Mouse (Mus musculus) heart, embryonic 14.5 days (tissue): ENCODE results near the gene Glp2r. TPM values are rescaled to one million over a fixed set of nuclear protein-coding genes. Genes with fewer than 3 reads are reported as not detected.

Experiments used
- ATAC-seq: fragments of 200-750 bp; cut with Nextera tagmentation; 2 replicates; pipeline ENCODE4 v1.8.0; 2017; ENCODE audit warnings: low read depth, moderate TSS enrichment; ENCODE audit not compliant: insufficient number of reproducible peaks, insufficient read depth, low FRiP score
- H3K27ac ChIP-seq, 2 experiments: fragments of 200-500 bp in 1 of 2; fragments of 300-500 bp in 1 of 2; sonication (generic) in 1 of 2; replicated peaks in 1 of 2; 2 replicates each; pipeline ENCODE4 v1.5.1; 2012 to 2014; ENCODE audit warnings: low read depth in 2 of 2, low read length in 2 of 2, control low read depth in 1 of 2, mild to moderate bottlenecking in 1 of 2, mixed read lengths in 1 of 2; ENCODE audit not compliant: control insufficient read depth in 1 of 2, insufficient read depth in 1 of 2
- H3K27me3 ChIP-seq: fragments of 300-500 bp; sonication (generic); 2 replicates; pipeline ENCODE4 v1.6.1; 2014; ENCODE audit warnings: mild to moderate bottlenecking, low read length, control low read depth; ENCODE audit not compliant: control insufficient read depth, insufficient read depth
- H3K36me3 ChIP-seq: fragments of 300-500 bp; sonication (generic); 2 replicates; pipeline ENCODE4 v1.6.1; 2014; ENCODE audit warnings: mild to moderate bottlenecking, control low read depth, low read length, mixed read lengths; ENCODE audit not compliant: control insufficient read depth, insufficient read depth
- H3K4me1 ChIP-seq, 2 experiments: fragments of 200-500 bp in 1 of 2; fragments of 300-500 bp in 1 of 2; sonication (generic) in 1 of 2; 2 replicates each; pipeline ENCODE4 v1.6.1; 2012 to 2014; ENCODE audit warnings: low read length in 2 of 2, control low read depth in 1 of 2, mixed read lengths in 1 of 2; ENCODE audit not compliant: control insufficient read depth in 2 of 2, insufficient read depth in 2 of 2
- H3K4me2 ChIP-seq: fragments of 300-500 bp; sonication (generic); 2 replicates; pipeline ENCODE4 v1.6.1; 2014; ENCODE audit warnings: mild to moderate bottlenecking, low read length
- H3K4me3 ChIP-seq, 2 experiments: fragments of 200-500 bp in 1 of 2; fragments of 300-500 bp in 1 of 2; sonication (generic) in 1 of 2; 2 replicates each; pipeline ENCODE4 v1.5.1; 2012 to 2014; ENCODE audit warnings: low read length in 2 of 2, mild to moderate bottlenecking in 2 of 2, control low read depth in 1 of 2, low read depth in 1 of 2, moderate library complexity in 1 of 2; ENCODE audit not compliant: control insufficient read depth in 1 of 2, insufficient read depth in 1 of 2
- H3K9ac ChIP-seq: fragments of 300-500 bp; sonication (generic); 2 replicates; pipeline ENCODE4 v1.6.1; 2014; ENCODE audit warnings: mild to moderate bottlenecking, low read length
- H3K9me3 ChIP-seq: fragments of 300-500 bp; sonication (generic); 2 replicates; pipeline ENCODE4 v1.6.1; 2016; ENCODE audit warnings: low read length, control low read depth; ENCODE audit not compliant: control insufficient read depth
- WGBS: fragments of 180-500 bp; shearing (Covaris S2); extraction: QIAGEN DNeasy Blood & Tissue Kit; methylation state at CpG from one replicate; pipeline ENCODE4 v1.1.7; 2014; 5-methylcytosine and 5-hydroxymethylcytosine counted together
- polyA plus RNA-seq: library from polyadenylated mRNA; unstranded; fragments of >200 nt; fragmentation: Nextera tagmentation; extraction: Ambion mirVana; gene quantifications from 2 replicates; pipeline ENCODE4 v1.2.1, GENCODE M21; 2014

The Glp2r gene
- polyA plus RNA-seq, 1 experiment from 2014 or later: not detected

- 78% methylated on average over 4 of the region's 4 CpGs for WGBS
- Histone ChIP-seq H3K9me3 (no peaks in the 10 kb centered on the region), H3K4me2 (no peak overlapping the region), H3K9ac (no peak overlapping the region), H3K36me3 (no peaks in the 10 kb centered on the region), H3K4me3 (no peak overlapping the region), H3K27me3 (no peaks in the 10 kb centered on the region), H3K4me1 (no peaks in the 10 kb centered on the region), H3K27ac (no peak overlapping the region)
- ATAC-seq: no peak
Observed at GRCm38 (mm10) chr11:67712976-67713375, 58.0 kb downstream of the Glp2r start.

DNA sequence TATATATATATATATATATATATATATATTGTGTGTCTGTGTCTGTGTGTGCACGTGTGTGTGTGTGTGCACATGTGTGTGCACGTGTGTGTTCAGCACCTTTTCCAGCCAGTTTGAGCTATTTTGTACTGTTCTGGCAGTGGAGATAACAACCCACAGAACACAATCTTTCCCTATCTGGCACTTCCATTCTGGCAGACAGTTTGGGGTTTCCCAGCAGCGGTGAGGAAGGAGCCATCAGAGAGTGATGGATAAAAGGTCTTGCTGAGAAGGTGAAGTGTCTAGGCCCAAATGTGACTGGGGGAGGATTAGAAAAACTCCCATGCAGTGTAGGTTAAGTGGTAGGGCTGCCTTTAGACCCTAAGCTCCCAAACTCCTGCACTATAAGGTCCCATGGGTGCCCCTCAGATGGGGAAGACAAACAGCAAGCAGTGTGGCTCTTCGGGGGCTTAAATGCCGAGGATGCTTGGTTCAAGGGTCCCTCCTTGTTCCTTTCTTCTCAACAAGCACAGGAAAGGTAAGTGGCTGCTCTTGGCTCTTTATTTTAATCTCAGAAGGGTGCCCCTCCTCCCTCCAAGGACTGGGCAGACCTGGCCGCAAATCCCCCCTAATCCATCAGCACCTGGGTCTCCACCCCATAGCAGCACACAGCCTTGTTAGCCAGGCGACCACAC is 76.1 kb downstream of the Glp2r start, which contains the start of gene Rcvrn:
Gene Rcvrn (plus strand): TSS at position 624 of the 674 bp plus-strand sequence.
- H3K27me3 ChIP-seq: no peaks in the 10 kb centered on the region
- H3K4me1 ChIP-seq: no peaks in the 10 kb centered on the region
- H3K4me3 ChIP-seq: no peak within 1 kb of the TSS
- H3K27ac ChIP-seq: no peak within 1 kb of the TSS
- 57% methylated on average over 7 of the region's 7 CpGs for WGBS
- H3K9ac ChIP-seq: no peak within 1 kb of the TSS
- no peaks in the 10 kb centered on the region for H3K9me3 ChIP-seq
- H3K36me3 ChIP-seq: no peaks in the 10 kb centered on the region
- H3K4me2 ChIP-seq: no peak within 1 kb of the TSS
- ATAC-seq: no peak

GRCm38 (mm10) chr11:67686109-67686508 is 84.8 kb downstream of the Glp2r start:
- 95% methylated on average over 2 of the region's 2 CpGs for WGBS

DNA sequence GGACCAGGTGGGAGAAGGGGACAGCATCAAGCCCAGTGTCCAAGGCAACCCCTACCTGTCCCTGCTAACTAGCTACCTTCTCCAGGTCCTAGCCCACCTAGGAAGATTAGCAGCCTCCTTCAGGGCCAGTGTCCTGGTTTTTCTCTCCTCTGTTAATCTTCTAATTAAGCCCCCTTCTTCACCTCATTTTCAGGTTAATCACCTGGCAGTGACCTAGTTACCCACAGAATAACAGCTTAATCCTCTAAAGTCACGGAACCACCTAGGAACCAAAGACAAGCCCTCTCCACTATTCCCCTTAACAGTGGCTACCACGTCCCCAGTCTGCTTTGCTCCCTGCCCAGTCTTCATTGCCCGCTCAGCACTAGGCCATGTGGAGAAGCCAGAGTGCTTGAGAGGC is 89.1 kb downstream of the Glp2r start:
- H3K4me1 ChIP-seq: no peaks in the 10 kb centered on the region
- WGBS: 80% methylated on average over 3 of the region's 3 CpGs
- H3K36me3 ChIP-seq: no peaks in the 10 kb centered on the region
- ATAC-seq: no peak
- H3K9me3 ChIP-seq: no peaks in the 10 kb centered on the region
- H3K4me2 ChIP-seq: no peak overlapping the region
- no peaks in the 10 kb centered on the region for H3K27me3 ChIP-seq
- no peak overlapping the region for H3K27ac ChIP-seq
- H3K9ac ChIP-seq: no peak overlapping the region
- no peak overlapping the region for H3K4me3 ChIP-seq

More at GRCm38 (mm10) chr11:67686109-67686508, 84.8 kb downstream of the Glp2r start:
- Histone ChIP-seq H3K36me3 (no peaks in the 10 kb centered on the region), H3K27me3 (no peaks in the 10 kb centered on the region), H3K4me1 (no peaks in the 10 kb centered on the region), H3K4me3 (no peak overlapping the region), H3K4me2 (no peak overlapping the region), H3K9me3 (no peaks in the 10 kb centered on the region), H3K27ac (no peak overlapping the region), H3K9ac (no peak overlapping the region)
- ATAC-seq: no peak

GRCm38 (mm10) chr11:67679930-67680329 is 91.0 kb downstream of the Glp2r start:
- Histone ChIP-seq H3K4me1 (no peaks in the 10 kb centered on the region), H3K27ac (no peak overlapping the region), H3K27me3 (no peaks in the 10 kb centered on the region), H3K4me2 (no peak overlapping the region), H3K4me3 (no peak overlapping the region), H3K36me3 (0 out of 2 replicates have a peak, but pooled peaks cover 3% of the 10 kb centered on the region), H3K9ac (no peak overlapping the region), H3K9me3 (no peaks in the 10 kb centered on the region)
- WGBS: 82% methylated on average over 2 of the region's 2 CpGs
- ATAC-seq: no peak

GRCm38 (mm10) chr11:67679300-67679699 is 91.7 kb downstream of the Glp2r start:
- Histone ChIP-seq H3K4me1 (no peaks in the 10 kb centered on the region), H3K4me3 (no peak overlapping the region), H3K4me2 (no peak overlapping the region), H3K27me3 (no peaks in the 10 kb centered on the region), H3K27ac (no peak overlapping the region), H3K36me3 (0 out of 2 replicates have a peak, but pooled peaks cover 3% of the 10 kb centered on the region), H3K9me3 (no peaks in the 10 kb centered on the region), H3K9ac (no peak overlapping the region)
- no peak for ATAC-seq
- 51% methylated on average over 5 of the region's 5 CpGs for WGBS

DNA sequence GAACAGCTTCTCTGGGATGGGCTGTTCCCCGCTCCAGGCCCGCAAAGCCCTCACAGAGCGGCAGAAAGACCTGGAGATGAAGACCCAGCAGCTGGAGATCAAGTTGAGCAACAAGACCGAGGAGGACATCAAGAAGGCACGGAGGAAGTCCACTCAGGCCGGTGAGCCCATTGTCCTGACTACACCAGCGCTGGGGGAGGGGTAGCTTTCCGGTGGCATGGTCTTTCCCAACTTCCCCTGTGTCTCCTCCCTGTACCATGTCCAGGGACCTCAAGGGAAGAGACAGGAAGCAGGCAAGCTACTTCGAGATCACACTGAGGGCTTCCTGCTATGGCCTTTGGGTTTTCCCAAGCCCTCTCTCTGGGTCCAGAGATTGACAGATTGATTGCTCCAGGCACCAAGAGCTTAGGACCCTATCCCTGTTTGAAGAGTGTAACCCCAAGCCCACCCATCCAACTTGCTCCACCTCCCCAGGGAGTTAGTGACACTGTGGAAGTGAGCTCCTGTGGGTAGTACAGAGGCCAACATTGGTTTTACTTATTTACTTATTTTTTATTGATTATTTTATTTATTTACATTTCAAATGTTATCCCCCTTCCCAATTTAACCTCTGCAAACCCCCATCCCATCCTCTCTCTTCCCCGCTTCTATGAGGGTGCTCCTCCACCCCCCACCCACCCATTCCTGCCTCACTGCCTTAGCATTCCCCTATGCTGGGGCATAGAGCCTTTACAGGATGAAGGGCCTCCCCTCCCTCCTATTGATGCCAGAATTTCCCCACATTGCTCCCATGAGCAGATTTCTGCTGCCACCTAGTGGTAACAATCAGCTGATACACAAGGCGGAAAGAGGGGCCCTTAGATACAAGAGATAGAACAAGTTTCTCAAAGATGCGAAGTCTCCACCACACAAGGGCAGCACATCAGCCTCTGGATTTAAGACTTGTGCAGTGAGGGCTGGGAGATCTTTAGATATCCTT is 95.1 kb downstream of the Glp2r start:
- no peak overlapping the region for H3K4me3 ChIP-seq
- H3K27me3 ChIP-seq: no peaks in the 10 kb centered on the region
- no peak overlapping the region for H3K27ac ChIP-seq
- H3K36me3 ChIP-seq: 0 out of 2 replicates have a peak, but pooled peaks cover 3% of the 10 kb centered on the region
- 55% methylated on average over 12 of the region's 12 CpGs for WGBS
- H3K9ac ChIP-seq: no peak overlapping the region
- peak; percentile 36 for ATAC-seq
- peaks cover 12 to 16% of the 10 kb centered on the region in 2 experiments for H3K4me1 ChIP-seq
- no peak overlapping the region for H3K4me2 ChIP-seq
- H3K9me3 ChIP-seq: no peaks in the 10 kb centered on the region
